Mouse (Mus musculus): ENCODE results near the gene Akap2.
A peak's percentile ranks its signal among the peaks of the same experiment; 100 is the strongest.

GRCm38 (mm10) chr4:57730801-57731598 lies 13.5 kb downstream of the Akap2 start:
- TF ChIP-seq USF1 (IDR thresholded peaks at IDR 0.05; ENCODE audit: low read depth) (peak; percentile 8), POLR2A (IDR thresholded peaks at IDR 0.05; ENCODE audit: insufficient read length, low read depth) (no peak), TCF3 (IDR thresholded peaks at IDR 0.05; ENCODE audit: insufficient read length, low read depth) (no peak), TCF12 (IDR thresholded peaks at IDR 0.05; ENCODE audit: insufficient read depth, poor library complexity, severe bottlenecking) (no peak), E2F4 (IDR thresholded peaks at IDR 0.05; ENCODE audit: insufficient read depth) (no peak), MAX (IDR thresholded peaks at IDR 0.05; ENCODE audit: low read depth) (no peak), CEBPB (IDR thresholded peaks at IDR 0.05; ENCODE audit: insufficient read depth, poor library complexity, severe bottlenecking) (no peak), POLR2AphosphoS2 (IDR thresholded peaks at IDR 0.05; ENCODE audit: insufficient read length, low read depth) (peak; percentile 17), MYOD1 (IDR thresholded peaks at IDR 0.05; ENCODE audit: control insufficient read depth in 1 of 3, insufficient read length in 2 of 3, low read depth in 2 of 3) (no peak), MYOG (IDR thresholded peaks at IDR 0.05; ENCODE audit: control insufficient read depth in 1 of 3, insufficient read depth in 1 of 3, insufficient read length in 2 of 3, low read depth in 2 of 3) (no peak), REST (IDR thresholded peaks at IDR 0.05; ENCODE audit: insufficient read depth, insufficient read length) (no peak)
